Mouse (Mus musculus): ENCODE measurements around the gene Rnd2. TPM values are rescaled to one million over a fixed set of nuclear protein-coding genes. Genes with fewer than 3 reads are reported as not detected.
"Not testable (repeated sequence)": the region's sequence is repeated elsewhere in the genome, so short reads cannot be mapped to it uniquely, and the experiment has no call there.

Rnd2 gene
- total and polyA plus RNA-seq, 2 experiments from 2014 or later = 5.1 to 6.1 TPM

GRCm38 (mm10) chr11:101448899-101449298, 15.9 kb upstream of the Rnd2 start:
- peaks cover 15% of the 10 kb centered on the region for H3K4me1 ChIP-seq (ENCODE audit: control insufficient read depth, insufficient read depth)
- H3K27ac ChIP-seq (ENCODE audit: low read depth) = peak overlapping the region; percentile 92
- peak overlapping the region; percentile 68 for H3K4me2 ChIP-seq (ENCODE audit: low read depth, low read length)
- H3K9me3 ChIP-seq (replicated peaks; ENCODE audit: control insufficient read depth, low read length) = no peaks in the 10 kb centered on the region
- 74% methylated on average over 4 of the region's 4 CpGs for WGBS
- no peaks in the 10 kb centered on the region for H3K27me3 ChIP-seq (ENCODE audit: control insufficient read depth, insufficient read depth, low read length)
- peak overlapping the region; percentile 72 for H3K9ac ChIP-seq (replicated peaks; ENCODE audit: low read depth, low read length)
- H3K4me3 ChIP-seq (ENCODE audit: low read depth, low read length) = peak overlapping the region; percentile 78
- TF ChIP-seq CTCF (IDR thresholded peaks at IDR 0.05; ENCODE audit: low read depth) = no peak
- no peak for TF ChIP-seq EP300 (IDR thresholded peaks at IDR 0.05; ENCODE audit: low read depth)
- DNase-seq (ENCODE audit: low spot score) (no peak), ATAC-seq (ENCODE audit: insufficient read depth, low read depth) (peak; percentile 48)
- peaks cover 17% of the 10 kb centered on the region for H3K36me3 ChIP-seq (replicated peaks; ENCODE audit: control insufficient read depth, insufficient read depth, low read length)

DNA sequence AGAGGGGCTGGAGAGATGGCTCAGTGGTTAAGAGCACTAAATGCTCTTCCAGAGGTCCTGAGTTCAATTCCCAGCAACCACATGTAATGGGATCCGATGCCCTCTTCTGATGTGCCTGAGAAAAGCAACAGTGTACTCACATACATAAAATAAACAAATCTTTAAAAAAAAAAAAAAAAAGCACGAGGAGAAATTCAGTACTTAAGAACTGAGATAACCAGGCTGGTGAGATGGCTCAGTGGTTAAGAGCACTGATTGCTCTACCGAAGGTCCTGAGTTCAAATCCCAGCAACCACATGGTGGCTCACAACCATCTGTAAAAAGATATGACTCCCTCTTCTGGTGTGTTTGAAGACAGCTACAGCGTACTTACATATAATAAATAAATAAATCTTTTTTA, 15.2 kb upstream of the Rnd2 start:
- H3K36me3 ChIP-seq (replicated peaks; ENCODE audit: control insufficient read depth, insufficient read depth, low read length); H3K27ac ChIP-seq (ENCODE audit: low read depth); H3K4me2 ChIP-seq (ENCODE audit: low read depth, low read length); DNase-seq (ENCODE audit: low spot score); H3K27me3 ChIP-seq (ENCODE audit: control insufficient read depth, insufficient read depth, low read length); H3K9me3 ChIP-seq (replicated peaks; ENCODE audit: control insufficient read depth, low read length); H3K9ac ChIP-seq (replicated peaks; ENCODE audit: low read depth, low read length); H3K4me3 ChIP-seq (ENCODE audit: low read depth, low read length); ATAC-seq (ENCODE audit: insufficient read depth, low read depth): not testable (repeated sequence)
- H3K4me1 ChIP-seq (ENCODE audit: control insufficient read depth, insufficient read depth) = peaks cover 15% of the 10 kb centered on the region
- 74% methylated on average over 4 of the region's 4 CpGs for WGBS

GRCm38 (mm10) chr11:101450394-101450793, 14.4 kb upstream of the Rnd2 start:
- H3K9ac ChIP-seq (replicated peaks; ENCODE audit: low read depth, low read length) = no peak overlapping the region
- no peak overlapping the region for H3K27ac ChIP-seq (ENCODE audit: low read depth)
- 0 out of 2 replicates have a peak, but pooled peaks cover 2% of the 10 kb centered on the region for H3K36me3 ChIP-seq (replicated peaks; ENCODE audit: control insufficient read depth, insufficient read depth, low read length)
- no peaks in the 10 kb centered on the region for H3K27me3 ChIP-seq (ENCODE audit: control insufficient read depth, insufficient read depth, low read length)
- H3K4me3 ChIP-seq (ENCODE audit: low read depth, low read length) = no peak overlapping the region
- no peaks in the 10 kb centered on the region for H3K9me3 ChIP-seq (replicated peaks; ENCODE audit: control insufficient read depth, low read length)
- ATAC-seq (ENCODE audit: insufficient read depth, low read depth) = no peak
- H3K4me2 ChIP-seq (ENCODE audit: low read depth, low read length) = no peak overlapping the region
- 84% methylated on average over 3 of the region's 3 CpGs for WGBS
- no peak for DNase-seq (ENCODE audit: low spot score)
- TF ChIP-seq CTCF (IDR thresholded peaks at IDR 0.05; ENCODE audit: low read depth) (no peak; the same call in 1 of the 2 replicates), EP300 (IDR thresholded peaks at IDR 0.05; ENCODE audit: low read depth) (no peak)
- peaks cover 15% of the 10 kb centered on the region for H3K4me1 ChIP-seq (ENCODE audit: control insufficient read depth, insufficient read depth)

DNA sequence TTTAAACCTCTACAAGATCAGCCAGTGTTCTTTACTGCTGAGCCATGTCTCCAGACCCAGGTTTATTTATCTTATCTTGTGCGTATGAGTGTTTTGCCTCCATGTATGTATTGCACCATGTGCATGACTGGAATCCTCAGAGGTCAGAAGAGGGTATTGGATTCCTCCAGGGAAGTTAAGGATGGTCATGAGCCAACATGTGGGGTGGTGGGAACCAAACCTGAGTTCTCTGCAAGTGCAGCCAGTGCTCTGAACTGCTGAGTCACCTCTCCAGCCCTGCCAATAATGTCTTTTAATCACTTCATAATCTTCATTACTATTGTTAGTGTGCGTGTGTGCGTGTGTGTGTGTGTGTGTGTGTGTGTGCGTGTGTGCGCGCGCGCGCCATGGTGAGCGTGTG, 13.3 kb upstream of the Rnd2 start:
- ATAC-seq (ENCODE audit: insufficient read depth, low read depth) = no peak
- Histone ChIP-seq H3K36me3 (replicated peaks; ENCODE audit: control insufficient read depth, insufficient read depth, low read length) (peaks cover 2% of the 10 kb centered on the region; the same call in 1 of the 2 replicates), H3K27ac (ENCODE audit: low read depth) (no peak overlapping the region), H3K9me3 (replicated peaks; ENCODE audit: control insufficient read depth, low read length) (no peaks in the 10 kb centered on the region), H3K4me3 (ENCODE audit: low read depth, low read length) (no peak overlapping the region), H3K9ac (replicated peaks; ENCODE audit: low read depth, low read length) (no peak overlapping the region), H3K4me1 (ENCODE audit: control insufficient read depth, insufficient read depth) (peaks cover 15% of the 10 kb centered on the region), H3K27me3 (ENCODE audit: control insufficient read depth, insufficient read depth, low read length) (no peaks in the 10 kb centered on the region), H3K4me2 (ENCODE audit: low read depth, low read length) (no peak overlapping the region)
- WGBS = 91% methylated on average over 10 of the region's 10 CpGs
- TF ChIP-seq EP300 (IDR thresholded peaks at IDR 0.05; ENCODE audit: low read depth) (no peak), CTCF (IDR thresholded peaks at IDR 0.05; ENCODE audit: low read depth) (no peak)
- DNase-seq (ENCODE audit: low spot score) = no peak

GRCm38 (mm10) chr11:101452093-101452774, 12.6 kb upstream of the Rnd2 start:
- TF ChIP-seq CTCF (IDR thresholded peaks at IDR 0.05; ENCODE audit: low read depth) (no peak), EP300 (IDR thresholded peaks at IDR 0.05; ENCODE audit: low read depth) (no peak)
- Histone ChIP-seq H3K4me3 (ENCODE audit: low read depth, low read length) (no peak overlapping the region), H3K9me3 (replicated peaks; ENCODE audit: control insufficient read depth, low read length) (no peaks in the 10 kb centered on the region), H3K27me3 (ENCODE audit: control insufficient read depth, insufficient read depth, low read length) (no peaks in the 10 kb centered on the region), H3K27ac (ENCODE audit: low read depth) (no peak overlapping the region), H3K36me3 (replicated peaks; ENCODE audit: control insufficient read depth, insufficient read depth, low read length) (peaks cover 9% of the 10 kb centered on the region), H3K4me1 (ENCODE audit: control insufficient read depth, insufficient read depth) (peaks cover 15% of the 10 kb centered on the region), H3K4me2 (ENCODE audit: low read depth, low read length) (no peak overlapping the region), H3K9ac (replicated peaks; ENCODE audit: low read depth, low read length) (no peak overlapping the region)
- DNase-seq (ENCODE audit: low spot score) = no peak
- WGBS = 48% methylated on average over 10 of the region's 10 CpGs
- no peak for ATAC-seq (ENCODE audit: insufficient read depth, low read depth)

GRCm38 (mm10) chr11:101454702-101455101, 10.1 kb upstream of the Rnd2 start:
- no peak overlapping the region for H3K4me2 ChIP-seq (ENCODE audit: low read depth, low read length)
- no peak for TF ChIP-seq CTCF (IDR thresholded peaks at IDR 0.05; ENCODE audit: low read depth)
- no peak for TF ChIP-seq EP300 (IDR thresholded peaks at IDR 0.05; ENCODE audit: low read depth)

More at GRCm38 (mm10) chr11:101454702-101455101, 10.1 kb upstream of the Rnd2 start:
- Histone ChIP-seq H3K36me3 (replicated peaks; ENCODE audit: control insufficient read depth, insufficient read depth, low read length) (peaks cover 33% of the 10 kb centered on the region), H3K4me3 (ENCODE audit: low read depth, low read length) (no peak overlapping the region), H3K9me3 (replicated peaks; ENCODE audit: control insufficient read depth, low read length) (no peaks in the 10 kb centered on the region), H3K4me1 (ENCODE audit: control insufficient read depth, insufficient read depth) (peaks cover 10% of the 10 kb centered on the region; the same call in 1 of the 2 replicates), H3K9ac (replicated peaks; ENCODE audit: low read depth, low read length) (no peak overlapping the region), H3K27ac (ENCODE audit: low read depth) (no peak overlapping the region), H3K27me3 (ENCODE audit: control insufficient read depth, insufficient read depth, low read length) (no peaks in the 10 kb centered on the region)
- 62% methylated on average over 6 of the region's 6 CpGs for WGBS
- ATAC-seq (ENCODE audit: insufficient read depth, low read depth) (no peak), DNase-seq (ENCODE audit: low spot score) (no peak)
